Mouse (Mus musculus) MEL (cell line): Measurements from ENCODE around the gene Atxn7l1. TPM values are rescaled to one million over a fixed set of nuclear protein-coding genes. Genes with fewer than 3 reads are reported as not detected.

ENCODE experiments used
- DNase-seq: peaks from one replicate; pipeline ENCODE4 v3.0.0; 2011; ENCODE audit warnings: low read depth, low spot score
- H3K27ac ChIP-seq: 2 replicates; pipeline ENCODE4 v1.5.1; 2012; ENCODE audit warnings: low read depth, mild to moderate bottlenecking, control low read depth, low read length, moderate library complexity; ENCODE audit not compliant: control insufficient read depth
- H3K27me3 ChIP-seq, 2 experiments: fragments of 150-350 bp in 1 of 2; sonication (generic) in 1 of 2; 2 replicates each; pipeline ENCODE4 v1.6.1; 2012; ENCODE audit warnings: low read length in 2 of 2, mild to moderate bottlenecking in 2 of 2, improper control_type of control experiment in 1 of 2, moderate library complexity in 1 of 2; ENCODE audit not compliant: insufficient read depth in 2 of 2, control insufficient read depth in 1 of 2
- H3K36me3 ChIP-seq, 2 experiments: 2 replicates each; pipeline ENCODE4 v1.6.1; 2012 to 2014; ENCODE audit warnings: low read length in 2 of 2, improper control_type of control experiment in 1 of 2, inconsistent platforms in 1 of 2, mild to moderate bottlenecking in 1 of 2; ENCODE audit not compliant: insufficient read depth in 2 of 2, control insufficient read depth in 1 of 2
- H3K4me1 ChIP-seq, 2 experiments: fragments of 150-350 bp in 1 of 2; sonication (generic) in 1 of 2; 2 replicates each; pipeline ENCODE4 v1.6.1; 2012; ENCODE audit warnings: low read length in 2 of 2, improper control_type of control experiment in 1 of 2, mild to moderate bottlenecking in 1 of 2; ENCODE audit not compliant: insufficient read depth in 2 of 2, control insufficient read depth in 1 of 2
- H3K4me3 ChIP-seq, 2 experiments: fragments of 150-350 bp in 1 of 2; sonication (generic) in 1 of 2; 2 replicates each; pipeline ENCODE4 v1.5.1; 2012; ENCODE audit warnings: low read depth in 2 of 2, low read length in 2 of 2, mild to moderate bottlenecking in 2 of 2, moderate library complexity in 2 of 2, control low read depth in 1 of 2, improper control_type of control experiment in 1 of 2; ENCODE audit not compliant: control insufficient read depth in 1 of 2, insufficient read depth in 1 of 2
- H3K79me2 ChIP-seq: 2 replicates; pipeline ENCODE4 v1.6.1; 2012; ENCODE audit warnings: mild to moderate bottlenecking, low read length, moderate library complexity; ENCODE audit not compliant: control insufficient read depth, poor library complexity, insufficient read depth
- H3K9ac ChIP-seq: 2 replicates; pipeline ENCODE4 v1.6.1; 2012; ENCODE audit warnings: low read depth, mild to moderate bottlenecking, control low read depth, low read length, moderate library complexity; ENCODE audit not compliant: control insufficient read depth, poor library complexity, severe bottlenecking
- H3K9me3 ChIP-seq: fragments of 150-350 bp; sonication (generic); replicated peaks from 2 replicates; pipeline ENCODE4 v1.6.1; 2012; ENCODE audit warnings: mild to moderate bottlenecking, low read length, improper control_type of control experiment, moderate library complexity; ENCODE audit not compliant: insufficient read depth
- BHLHE40 ChIP-seq: IDR thresholded peaks from 2 replicates; pipeline ENCODE4 v1.6.1; 2012; ENCODE audit warnings: low read depth, mild to moderate bottlenecking, inconsistent platforms, low read length, improper control_type of control experiment, borderline replicate concordance
- EP300 ChIP-seq, 2 experiments: IDR thresholded peaks; 2 replicates each; pipeline ENCODE4 v1.6.1; 2011; ENCODE audit warnings: improper control_type of control experiment in 2 of 2, low read length in 2 of 2, low read depth in 1 of 2, mild to moderate bottlenecking in 1 of 2
- GABPA ChIP-seq: IDR thresholded peaks from 2 replicates; pipeline ENCODE4 v1.6.1; 2012; ENCODE audit warnings: low read depth, mild to moderate bottlenecking, inconsistent platforms, low read length, improper control_type of control experiment, moderate library complexity
- MAX ChIP-seq: IDR thresholded peaks from 2 replicates; pipeline ENCODE4 v1.6.1; 2011; ENCODE audit warnings: low read length, improper control_type of control experiment
- MAZ ChIP-seq: IDR thresholded peaks from 2 replicates; pipeline ENCODE4 v1.6.1; 2012; ENCODE audit warnings: low read depth, mild to moderate bottlenecking, inconsistent platforms, low read length, improper control_type of control experiment
- POLR2A ChIP-seq, 2 experiments: IDR thresholded peaks; 2 replicates each; pipeline ENCODE4 v1.6.1; 2011 to 2012; ENCODE audit warnings: low read length in 2 of 2, mild to moderate bottlenecking in 2 of 2, control low read depth in 1 of 2, improper control_type of control experiment in 1 of 2, low read depth in 1 of 2, moderate library complexity in 1 of 2; ENCODE audit not compliant: control insufficient read depth in 1 of 2, insufficient read depth in 1 of 2, poor library complexity in 1 of 2
- RAD21 ChIP-seq: IDR thresholded peaks from 2 replicates; pipeline ENCODE4 v1.6.1; 2011; ENCODE audit warnings: mild to moderate bottlenecking, low read depth, low read length, improper control_type of control experiment
- RCOR1 ChIP-seq: IDR thresholded peaks from 2 replicates; pipeline ENCODE4 v1.6.1; 2012; ENCODE audit warnings: low read depth, mild to moderate bottlenecking, inconsistent platforms, low read length, improper control_type of control experiment
- TAL1 ChIP-seq: IDR thresholded peaks from 2 replicates; pipeline ENCODE4 v1.6.1; 2012; ENCODE audit warnings: mild to moderate bottlenecking, inconsistent platforms, low read length, moderate library complexity, mixed read lengths
- TCF12 ChIP-seq: IDR thresholded peaks from 2 replicates; pipeline ENCODE4 v1.6.1; 2014; ENCODE audit warnings: low read depth, mild to moderate bottlenecking, inconsistent platforms, low read length, improper control_type of control experiment, moderate library complexity
- polyA plus RNA-seq, 2 experiments: library from polyadenylated mRNA; stranded (reverse) in 1 of 2; unstranded in 1 of 2; fragments of >175 nt in 1 of 2; fragments of >200 nt in 1 of 2; gene quantifications; 2 replicates each; pipeline versions ENCODE4 v1.2.1 to v1.2.4; 2012; ENCODE audit warnings: low replicate concordance in 2 of 2, low read depth in 1 of 2; ENCODE audit not compliant: insufficient read length in 2 of 2, insufficient read depth in 1 of 2, missing spikeins in 1 of 2
- total RNA-seq: library from RNA; depleted of rRNA; stranded (reverse); fragments of 300-350 nt; gene quantifications from 2 replicates; pipeline ENCODE4 v1.2.3, GENCODE M21; 2012

The Atxn7l1 gene
- total and polyA plus RNA-seq, 3 experiments = 11.6 to 50.3 TPM; not detected in 1

- Histone ChIP-seq H3K27ac (no peak overlapping the region), H3K4me3 (no peak overlapping the region), H3K79me2 (no peaks in the 10 kb centered on the region), H3K9ac (no peak overlapping the region), H3K27me3 (no peaks in the 10 kb centered on the region), H3K9me3 (no peaks in the 10 kb centered on the region), H3K36me3 (no peaks in the 10 kb centered on the region), H3K4me1 (no peaks in the 10 kb centered on the region)
- TF ChIP-seq BHLHE40 (no peak), POLR2A (IDR thresholded peaks at IDR 0.05; ENCODE audit: control insufficient read depth in 1 of 2, insufficient read depth in 1 of 2, low read depth in 1 of 2, low read length in 2 of 2, poor library complexity in 1 of 2) (no peak), TAL1 (no peak)
- DNase-seq = no peak
Measured at GRCm38 (mm10) chr12:33258995-33259529, 111.6 kb downstream of the Atxn7l1 start.

DNA sequence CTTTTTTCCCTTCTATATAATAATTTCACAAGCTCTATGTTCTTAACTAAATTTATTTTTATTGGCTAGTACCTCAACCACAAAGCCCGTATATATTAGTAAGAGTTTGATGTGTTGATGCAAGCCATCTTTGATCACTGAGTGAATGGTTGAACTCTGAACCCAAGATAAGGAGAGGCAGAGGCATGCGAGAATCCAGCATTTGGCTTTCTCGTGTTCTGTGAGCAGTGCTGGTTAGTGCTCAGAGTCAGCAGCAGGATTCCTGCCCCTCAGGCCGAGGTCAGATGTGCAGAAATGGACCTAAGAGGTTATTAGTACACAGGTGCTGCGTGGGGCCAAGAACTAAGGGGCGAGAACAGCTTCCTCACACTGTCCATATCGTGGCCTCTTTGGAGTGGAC is 113.1 kb downstream of the Atxn7l1 start:
- H3K79me2 ChIP-seq = no peaks in the 10 kb centered on the region
- no peaks in the 10 kb centered on the region for H3K36me3 ChIP-seq

GRCm38 (mm10) chr12:33265877-33266276 is 118.4 kb downstream of the Atxn7l1 start:
- Histone ChIP-seq H3K9me3 (no peaks in the 10 kb centered on the region), H3K27ac (no peak overlapping the region), H3K9ac (no peak overlapping the region), H3K27me3 (no peaks in the 10 kb centered on the region), H3K4me1 (no peaks in the 10 kb centered on the region), H3K79me2 (no peaks in the 10 kb centered on the region), H3K36me3 (no peaks in the 10 kb centered on the region), H3K4me3 (no peak overlapping the region)
- no peak for TF ChIP-seq RAD21
- no peak for DNase-seq

More for the DNA sequence above, 113.1 kb downstream of the Atxn7l1 start:
- no peaks in the 10 kb centered on the region for H3K9me3 ChIP-seq
- no peak overlapping the region for H3K4me3 ChIP-seq
- TF ChIP-seq RCOR1 (no peak), EP300 (IDR thresholded peaks at IDR 0.05; ENCODE audit: low read depth in 1 of 2, low read length in 2 of 2) (no peak), TAL1 (no peak), TCF12 (no peak), MAZ (no peak), MAX (no peak), GABPA (no peak)
- TF ChIP-seq, all 39 proteins: peak for 0
- Histone ChIP-seq H3K4me1 (no peaks in the 10 kb centered on the region), H3K27me3 (no peaks in the 10 kb centered on the region), H3K9ac (no peak overlapping the region), H3K27ac (no peak overlapping the region)
- no peak for DNase-seq
